Mouse (Mus musculus): Measurements from ENCODE around the gene Cckbr.

- TF ChIP-seq CTCF (conservative IDR thresholded peaks at IDR 0.05; ENCODE audit: low read length) (no peak), POU5F1 (IDR thresholded peaks at IDR 0.05; ENCODE audit: borderline replicate concordance, low read length) (no peak), NANOG (IDR thresholded peaks at IDR 0.05; ENCODE audit: borderline replicate concordance, low read length) (no peak)
Observed at GRCm38 (mm10) chr7:105399058-105399934, 26.2 kb upstream of the Cckbr start.

Measured in E14TG2a.4 (cell line).